13 mouse cellular contexts compared by ENCODE assay signal in the genomic region with DNA sequence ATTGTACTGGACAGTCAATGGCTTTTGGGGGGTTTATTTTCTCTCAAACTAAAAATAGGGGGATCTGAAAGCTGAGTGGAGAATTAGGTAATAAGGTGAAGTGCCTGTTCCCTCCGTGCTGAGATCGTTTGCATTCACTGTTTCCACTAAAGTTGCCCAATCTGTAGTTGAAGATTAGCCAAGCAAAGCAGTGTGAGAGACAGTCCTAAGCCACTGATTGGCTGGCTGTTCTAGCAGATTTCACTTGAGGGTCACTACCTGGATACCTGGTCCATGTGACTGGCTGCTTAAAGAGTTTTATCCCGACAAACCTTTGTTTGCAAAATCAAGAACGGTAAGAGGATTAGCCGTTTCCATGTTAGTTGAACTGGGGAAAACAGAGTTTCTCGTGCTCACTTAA. TPM values are rescaled to one million over a fixed set of nuclear protein-coding genes. Genes with fewer than 3 reads are reported as not detected.
DNase-seq lines count a peak whose midpoint lies in the region; ATAC-seq and TF ChIP-seq lines count a peak whose summit lies in the region.
"Had no signal": no experiment of that assay in that cellular context is flagged by ENCODE, and none has a peak within 500 bp of the region (broad histone marks: within the 10 kb centered on the region; RNA-seq: fewer than 3 reads in every experiment).

No protein-coding gene starts in this region.

- no peak overlapping the region for H3K9ac ChIP-seq in liver, embryonic 15.5 days
- no peak overlapping the region for H3K9ac ChIP-seq in stomach, embryonic 15.5 days
- H3K9ac ChIP-seq: limb, embryonic 12.5 days had no signal

- H3K27ac ChIP-seq in brown adipose tissue, adult 24 weeks (replicated peaks; ENCODE audit: low read depth, low read length) = peak overlapping the region; percentile 57
- peak overlapping the region; percentile 92 for H3K27ac ChIP-seq in kidney, adult 2 months (ENCODE audit: insufficient read depth, low read depth, low read length)
- H3K27ac ChIP-seq in liver, embryonic 15.5 days (replicated peaks) = peak overlapping the region; percentile 68
- H3K27ac ChIP-seq in stomach, embryonic 15.5 days = peak overlapping the region; percentile 33
- H3K27ac ChIP-seq: limb, embryonic 12.5 days had no signal

- peak; percentile 72 for ATAC-seq in liver, embryonic 15.5 days (ENCODE audit: insufficient read depth)
- ATAC-seq in stomach, embryonic 15.5 days (ENCODE audit: insufficient read depth, low FRiP score, low read depth) = peak; percentile 83
- ATAC-seq: forebrain, embryonic 14.5 days; inflammation-experienced regulatory T-cells, adult 6 months had no signal

- peaks cover 8% of the 10 kb centered on the region for H3K4me1 ChIP-seq in brown adipose tissue, adult 24 weeks (ENCODE audit: control insufficient read depth, insufficient read depth, insufficient read length, low read length)
- H3K4me1 ChIP-seq in kidney, adult 2 months (ENCODE audit: control insufficient read depth, insufficient read depth, low read length) = peaks cover 19% of the 10 kb centered on the region; the same call in 1 of the 2 replicates
- H3K4me1 ChIP-seq in liver, embryonic 15.5 days (replicated peaks) = peaks cover 23% of the 10 kb centered on the region
- no peaks in the 10 kb centered on the region; the same call in 1 of the 2 replicates for H3K4me1 ChIP-seq in stomach, embryonic 15.5 days

- H3K4me3 ChIP-seq in brown adipose tissue, adult 24 weeks (ENCODE audit: insufficient read depth, low read depth, low read length) = no peak overlapping the region
- H3K4me3 ChIP-seq in kidney, adult 2 months (ENCODE audit: insufficient read depth, low read depth, low read length) = peak overlapping the region; percentile 21; the same call in 1 of the 2 replicates
- H3K4me3 ChIP-seq in liver, embryonic 15.5 days (replicated peaks) = no peak overlapping the region
- H3K4me3 ChIP-seq in stomach, embryonic 15.5 days (replicated peaks) = no peak overlapping the region
- H3K4me3 ChIP-seq: limb, embryonic 12.5 days had no signal

- H3K36me3 ChIP-seq in kidney, adult 2 months (ENCODE audit: control insufficient read depth, insufficient read depth, low read length) = no peaks in the 10 kb centered on the region
- H3K36me3 ChIP-seq in liver, embryonic 15.5 days (replicated peaks) = no peaks in the 10 kb centered on the region
- H3K36me3 ChIP-seq in stomach, embryonic 15.5 days = no peaks in the 10 kb centered on the region
- H3K36me3 ChIP-seq: limb, embryonic 12.5 days had no signal

- H3K27me3 ChIP-seq in kidney, adult 2 months (replicated peaks; ENCODE audit: control insufficient read depth, insufficient read depth, low read length) = no peaks in the 10 kb centered on the region
- no peaks in the 10 kb centered on the region for H3K27me3 ChIP-seq in liver, embryonic 15.5 days
- no peaks in the 10 kb centered on the region for H3K27me3 ChIP-seq in stomach, embryonic 15.5 days (replicated peaks)
- H3K27me3 ChIP-seq: limb, embryonic 12.5 days had no signal

- no peak overlapping the region for H3K4me2 ChIP-seq in liver, embryonic 15.5 days
- peak overlapping the region; percentile 22 for H3K4me2 ChIP-seq in stomach, embryonic 15.5 days
- H3K4me2 ChIP-seq: limb, embryonic 12.5 days had no signal

- 23% methylated on average over 6 of the region's 6 CpGs for WGBS in kidney, adult 2 months
- 52% methylated on average over 6 of the region's 6 CpGs for WGBS in liver, embryonic 15.5 days (ENCODE audit: insufficient replicate concordance)
- 52% methylated on average over 6 of the region's 6 CpGs for WGBS in stomach, embryonic 15.5 days

- TF ChIP-seq POLR2A in kidney, adult 2 months (IDR thresholded peaks at IDR 0.05; ENCODE audit: low read depth, low read length) = no peak

- no peak for TF ChIP-seq CTCF in kidney, adult 2 months (conservative IDR thresholded peaks at IDR 0.05; ENCODE audit: insufficient read depth, insufficient read length, low read depth, low read length)

- DNase-seq in kidney, adult 2 months = peak; percentile 94
- no peak for DNase-seq in testis, postnatal 10 days (ENCODE audit: low spot score)
- DNase-seq in gastrocnemius, postnatal 4 days (ENCODE audit: low spot score in 2 of 2) = no peak
- no peak for DNase-seq in layer of hippocampus, postnatal 14 days (ENCODE audit: low spot score in 2 of 2)
- DNase-seq: adrenal gland, postnatal 36 days; right cerebral cortex, postnatal 25 days; thymus, postnatal 4 days had no signal

- no peaks in the 10 kb centered on the region for H3K9me3 ChIP-seq in liver, embryonic 15.5 days (replicated peaks)
- no peaks in the 10 kb centered on the region for H3K9me3 ChIP-seq in stomach, embryonic 15.5 days
- H3K9me3 ChIP-seq: limb, embryonic 12.5 days had no signal

RNA-seq across cellular contexts. Expression of gene Rbm47, which starts 58.7 kb away (rescaled TPM):
- polyA plus RNA-seq in brown adipose tissue, adult 24 weeks (2012; ENCODE audit: insufficient read depth, insufficient read length, missing spikeins) = 36.3 and 37.5 TPM in 2 replicates
- 156 and 171 TPM in 2 replicates for polyA plus RNA-seq in kidney, adult 2 months (2012; rRNA removed)
- polyA plus RNA-seq in liver, embryonic 15.5 days (2015; fragmentation: Nextera tagmentation; extraction: Ambion mirVana) = 15.2 and 16.8 TPM in 2 replicates
- 80.6 and 88.2 TPM in 2 replicates for polyA plus RNA-seq in stomach, embryonic 15.5 days (2015; fragmentation: Nextera tagmentation; extraction: Ambion mirVana)
- total RNA-seq in gastrocnemius, postnatal 4 days (2021) = 1 to 10 TPM; 2.7 to 6.7 TPM
- total RNA-seq in layer of hippocampus, postnatal 14 days (2021) = 1 to 10 TPM; 1.5 to 5.4 TPM

Comparison
In these comparisons a context has a peak if more than half of its experiments do, and no peak if none do; other contexts are left out.
1. H3K27ac ChIP-seq: peak in every context shown above with its lines; median percentile 92 in kidney, adult 2 months; 68 in liver, embryonic 15.5 days; 57 in brown adipose tissue, adult 24 weeks; 33 in stomach, embryonic 15.5 days.